Mouse (Mus musculus) telencephalon, adult 2 months (tissue): ENCODE data around the gene Kcnk5.

Source experiments
- DNase-seq: peaks from one replicate; pipeline ENCODE4 v3.0.0-alpha.2; 2011; ENCODE audit warnings: low read depth, low spot score

Gene Kcnk5

GRCm38 (mm10) chr14:20181466-20181921, at the start of gene Kcnk5:
TSS of gene Kcnk5 (minus strand) at chr14:20181809.
- peak; percentile 10 for DNase-seq

- DNase-seq, result no peak
Measured at GRCm38 (mm10) chr14:20230063-20230491, 48.5 kb upstream of the Kcnk5 start.

- no peak for DNase-seq
Measured at GRCm38 (mm10) chr14:20229437-20229836, 47.8 kb upstream of the Kcnk5 start.

GRCm38 (mm10) chr14:20228336-20228735, 46.7 kb upstream of the Kcnk5 start:
- no peak for DNase-seq

DNA sequence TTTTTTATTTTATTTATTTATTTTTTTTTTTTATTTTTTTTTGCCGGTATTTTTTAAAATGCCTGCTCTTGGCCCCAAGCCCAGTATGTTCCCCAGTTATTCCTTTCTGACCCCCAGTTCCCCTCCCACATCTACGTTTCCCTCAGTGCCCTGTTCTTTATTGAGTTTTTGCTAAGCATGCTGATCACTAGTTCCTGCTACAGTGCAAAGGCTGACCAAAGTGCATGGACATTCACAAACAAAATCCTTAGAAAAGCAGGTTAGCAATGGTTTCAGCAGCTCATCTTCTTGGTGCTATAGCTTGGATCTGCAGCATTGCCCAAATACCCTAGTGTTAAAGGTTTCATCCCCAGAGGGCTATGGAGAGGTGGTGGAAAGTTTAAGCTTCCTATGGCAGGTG, 45.4 kb upstream of the Kcnk5 start:
- no peak for DNase-seq

GRCm38 (mm10) chr14:20226488-20226887, 44.9 kb upstream of the Kcnk5 start:
- DNase-seq, result no peak

- no peak for DNase-seq
Measured at GRCm38 (mm10) chr14:20225525-20225924, 43.9 kb upstream of the Kcnk5 start.

- DNase-seq, result no peak
Measured at GRCm38 (mm10) chr14:20224576-20225218, 43.1 kb upstream of the Kcnk5 start.

- DNase-seq, result no peak
Measured at GRCm38 (mm10) chr14:20224163-20224562, 42.6 kb upstream of the Kcnk5 start.

DNA sequence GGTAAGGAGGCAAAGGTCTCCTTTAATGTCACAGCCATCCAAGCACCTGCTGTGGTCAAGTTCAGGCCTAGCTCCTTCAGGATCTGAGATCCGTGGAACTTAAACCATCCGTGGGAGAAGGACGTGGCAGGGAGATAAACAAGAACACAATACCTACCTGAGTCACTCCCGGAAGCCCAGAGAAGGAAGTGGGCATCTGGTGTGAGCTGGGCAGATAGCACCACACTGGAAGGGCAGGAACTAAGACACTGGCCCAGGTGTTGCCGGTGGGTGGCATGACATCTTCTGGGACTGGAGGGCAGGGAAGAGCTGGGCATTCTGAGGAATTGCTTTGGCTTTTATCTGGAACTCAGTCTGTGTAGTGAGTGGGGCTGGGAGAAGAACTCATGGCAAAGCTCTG, 41.6 kb upstream of the Kcnk5 start:
- no peak for DNase-seq

- DNase-seq, result no peak
Measured at GRCm38 (mm10) chr14:20221083-20221482, 39.5 kb upstream of the Kcnk5 start.

- DNase-seq, result no peak
Measured at GRCm38 (mm10) chr14:20219849-20220248, 38.2 kb upstream of the Kcnk5 start.

DNA sequence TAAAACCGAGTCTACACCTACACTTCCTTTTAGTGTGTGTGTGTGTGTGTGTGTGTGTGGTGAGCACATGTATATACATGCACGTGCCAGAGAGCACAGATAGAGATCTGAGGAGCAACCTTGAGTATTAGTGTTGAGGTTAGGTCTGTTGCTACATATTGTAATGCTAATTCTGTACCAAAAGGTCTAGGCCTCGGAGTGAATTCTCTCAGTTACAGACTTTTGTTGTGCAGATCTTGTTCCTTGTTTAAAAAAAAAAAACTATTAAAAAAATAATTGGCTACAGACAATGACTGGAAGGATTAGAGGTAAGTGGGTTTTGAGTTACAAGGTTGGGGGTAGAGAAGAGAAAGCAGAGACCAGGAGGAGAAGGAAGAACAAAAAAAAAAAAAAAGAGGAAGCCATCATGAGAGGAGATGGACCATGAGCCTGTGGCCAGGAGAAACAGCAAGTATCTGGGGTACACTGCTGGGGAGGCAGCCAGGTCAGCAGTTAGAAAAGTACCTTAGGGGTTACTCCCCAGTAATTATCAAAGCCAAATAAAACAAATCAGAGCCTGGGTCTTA, 35.8 kb upstream of the Kcnk5 start:
- no peak for DNase-seq

DNA sequence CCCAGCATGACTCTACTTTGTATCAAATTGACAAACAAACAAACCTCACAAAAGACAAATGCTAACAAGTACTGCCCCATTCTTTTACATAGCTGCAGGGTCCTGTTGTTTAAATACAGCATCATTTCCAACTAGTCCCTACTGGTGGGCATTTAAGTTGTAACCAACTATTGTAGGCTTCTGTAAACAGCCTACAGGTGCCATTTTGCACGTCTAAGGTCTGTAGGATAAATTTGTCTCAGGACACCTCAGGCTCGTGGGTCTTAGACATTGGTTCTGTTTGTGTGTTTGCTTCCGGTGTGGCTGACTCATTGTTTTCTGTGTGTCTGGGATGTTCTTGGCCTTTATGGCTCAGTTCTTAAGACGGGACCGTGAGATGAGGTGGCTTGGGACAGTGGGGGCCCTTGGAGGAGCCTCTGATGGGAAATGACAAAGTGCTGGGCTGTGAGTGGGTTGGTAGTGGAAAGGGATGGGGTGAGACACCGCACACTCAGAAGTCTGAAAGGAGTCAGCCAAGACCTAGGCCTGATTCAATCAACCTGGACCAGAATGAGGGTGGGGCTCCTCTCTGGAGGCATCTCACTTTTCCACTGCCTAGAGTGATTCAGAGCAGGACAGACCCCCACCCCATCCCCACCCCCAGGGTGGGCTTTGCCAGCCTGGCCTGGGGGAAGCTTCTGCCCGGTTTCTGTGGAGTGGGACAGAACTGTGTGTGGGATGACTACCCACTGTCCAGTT, 35.1 kb upstream of the Kcnk5 start:
- no peak for DNase-seq

- no peak for DNase-seq
Measured at GRCm38 (mm10) chr14:20215826-20216225, 34.2 kb upstream of the Kcnk5 start.

GRCm38 (mm10) chr14:20214125-20214524, 32.5 kb upstream of the Kcnk5 start:
- DNase-seq, result no peak

GRCm38 (mm10) chr14:20211754-20212601, 30.4 kb upstream of the Kcnk5 start:
- no peak for DNase-seq

GRCm38 (mm10) chr14:20209926-20210325, 28.3 kb upstream of the Kcnk5 start:
- no peak for DNase-seq

GRCm38 (mm10) chr14:20208435-20208834, 26.8 kb upstream of the Kcnk5 start:
- DNase-seq, result no peak

DNA sequence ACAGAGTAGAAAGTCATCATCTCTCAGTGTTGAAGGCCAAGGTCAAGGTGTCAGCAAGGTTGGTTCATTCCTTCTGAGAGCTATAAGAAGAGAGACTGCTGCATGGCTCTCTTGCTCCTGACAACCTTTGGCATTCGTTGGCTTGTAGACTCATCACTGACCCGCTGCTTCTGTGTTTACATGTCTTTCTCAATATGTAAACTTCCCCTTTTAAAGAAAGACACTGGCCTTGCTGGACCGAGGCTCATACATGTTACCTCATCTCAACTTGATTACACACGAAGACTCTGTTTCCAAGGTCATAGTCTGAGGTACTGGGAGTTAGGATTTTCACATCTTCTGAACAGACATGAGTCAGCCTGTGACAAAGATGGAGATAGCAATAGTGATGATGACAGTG, 24.1 kb upstream of the Kcnk5 start:
- no peak for DNase-seq

DNA sequence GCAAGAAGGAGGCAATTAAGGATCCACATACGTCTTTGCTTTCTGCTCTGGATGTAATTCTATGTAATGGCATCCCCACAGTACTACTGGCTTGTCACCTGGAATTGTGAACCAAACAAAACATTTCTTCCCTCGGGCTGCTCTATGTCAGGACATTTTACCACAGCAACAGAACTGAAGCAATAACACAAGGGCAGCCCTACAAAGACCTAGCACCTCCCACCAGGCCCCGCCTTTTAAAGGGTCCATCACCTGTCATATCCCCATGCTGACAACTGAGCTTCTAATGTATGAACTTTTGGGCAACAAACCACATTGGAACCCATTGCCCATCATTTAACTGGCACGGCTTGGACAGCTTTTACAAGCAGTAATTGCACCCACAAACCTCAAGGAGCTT, 21.7 kb upstream of the Kcnk5 start:
- no peak for DNase-seq

GRCm38 (mm10) chr14:20202655-20203181, 21.1 kb upstream of the Kcnk5 start:
- DNase-seq, result no peak
